Mouse (Mus musculus): ENCODE measurements around the gene Rora. TPM values are rescaled to one million over a fixed set of nuclear protein-coding genes. Genes with fewer than 3 reads are reported as not detected.

Gene Rora
- total and polyA plus RNA-seq, 2 experiments = 11.3 to 30.8 TPM

GRCm38 (mm10) chr9:68866317-68866716, 212.7 kb downstream of the Rora start:
- DNase-seq (ENCODE audit: extremely low read depth, low read depth, low spot score) = no peak
- no peak overlapping the region for H3K27ac ChIP-seq (replicated peaks; ENCODE audit: insufficient read depth, low read depth, low read length)
- no peak for TF ChIP-seq CTCF (IDR thresholded peaks at IDR 0.05; ENCODE audit: low read depth, low read length)
- no peak for TF ChIP-seq POLR2A (IDR thresholded peaks at IDR 0.05; ENCODE audit: extremely low read depth, insufficient read depth, low read length)
- no peaks in the 10 kb centered on the region for H3K79me2 ChIP-seq (ENCODE audit: control insufficient read depth, insufficient read depth, low read length)
- H3K4me1 ChIP-seq (ENCODE audit: control insufficient read depth, insufficient read depth, low read length) = no peaks in the 10 kb centered on the region; the same call in 1 of the 2 replicates
- no peaks in the 10 kb centered on the region for H3K36me3 ChIP-seq (ENCODE audit: control insufficient read depth, insufficient read depth, low read length)
- H3K27me3 ChIP-seq (ENCODE audit: control insufficient read depth, insufficient read depth, low read length) = no peaks in the 10 kb centered on the region
- no peak overlapping the region for H3K4me3 ChIP-seq (ENCODE audit: insufficient read depth, low read depth, low read length)
- H3K9ac ChIP-seq (ENCODE audit: low read depth, low read length) = no peak overlapping the region
- WGBS = 89% methylated on average over 4 of the region's 4 CpGs

GRCm38 (mm10) chr9:68873838-68874237, 220.3 kb downstream of the Rora start:
- no peaks in the 10 kb centered on the region for H3K36me3 ChIP-seq (ENCODE audit: control insufficient read depth, insufficient read depth, low read length)
- no peak overlapping the region for H3K27ac ChIP-seq (replicated peaks; ENCODE audit: insufficient read depth, low read depth, low read length)
- 89% methylated on average over 4 of the region's 4 CpGs for WGBS
- no peak for TF ChIP-seq CTCF (IDR thresholded peaks at IDR 0.05; ENCODE audit: low read depth, low read length)
- no peak for TF ChIP-seq POLR2A (IDR thresholded peaks at IDR 0.05; ENCODE audit: extremely low read depth, insufficient read depth, low read length)
- no peak overlapping the region for H3K4me3 ChIP-seq (ENCODE audit: insufficient read depth, low read depth, low read length)
- H3K4me1 ChIP-seq (ENCODE audit: control insufficient read depth, insufficient read depth, low read length) = no peaks in the 10 kb centered on the region
- H3K79me2 ChIP-seq (ENCODE audit: control insufficient read depth, insufficient read depth, low read length) = no peaks in the 10 kb centered on the region
- H3K27me3 ChIP-seq (ENCODE audit: control insufficient read depth, insufficient read depth, low read length) = no peaks in the 10 kb centered on the region
- no peak for DNase-seq (ENCODE audit: extremely low read depth, low read depth, low spot score)
- no peak overlapping the region for H3K9ac ChIP-seq (ENCODE audit: low read depth, low read length)

- DNase-seq (ENCODE audit: extremely low read depth, low read depth, low spot score) = no peak
- no peak for TF ChIP-seq POLR2A (IDR thresholded peaks at IDR 0.05; ENCODE audit: extremely low read depth, insufficient read depth, low read length)
- TF ChIP-seq CTCF (IDR thresholded peaks at IDR 0.05; ENCODE audit: low read depth, low read length) = no peak
- H3K4me1 ChIP-seq (ENCODE audit: control insufficient read depth, insufficient read depth, low read length) = no peaks in the 10 kb centered on the region
- H3K79me2 ChIP-seq (ENCODE audit: control insufficient read depth, insufficient read depth, low read length) = no peaks in the 10 kb centered on the region
- no peak overlapping the region for H3K27ac ChIP-seq (replicated peaks; ENCODE audit: insufficient read depth, low read depth, low read length)
- H3K36me3 ChIP-seq (ENCODE audit: control insufficient read depth, insufficient read depth, low read length) = no peaks in the 10 kb centered on the region
- H3K4me3 ChIP-seq (ENCODE audit: insufficient read depth, low read depth, low read length) = no peak overlapping the region
- H3K27me3 ChIP-seq (ENCODE audit: control insufficient read depth, insufficient read depth, low read length) = no peaks in the 10 kb centered on the region
- no peak overlapping the region for H3K9ac ChIP-seq (ENCODE audit: low read depth, low read length)
- 94% methylated on average over 2 of the region's 2 CpGs for WGBS
Observed at GRCm38 (mm10) chr9:68874544-68874943, 221.0 kb downstream of the Rora start.

GRCm38 (mm10) chr9:68875791-68876190, 222.2 kb downstream of the Rora start:
- Histone ChIP-seq H3K36me3 (ENCODE audit: control insufficient read depth, insufficient read depth, low read length) (no peaks in the 10 kb centered on the region), H3K27me3 (ENCODE audit: control insufficient read depth, insufficient read depth, low read length) (no peaks in the 10 kb centered on the region), H3K4me3 (ENCODE audit: insufficient read depth, low read depth, low read length) (no peak overlapping the region), H3K4me1 (ENCODE audit: control insufficient read depth, insufficient read depth, low read length) (no peaks in the 10 kb centered on the region), H3K9ac (ENCODE audit: low read depth, low read length) (no peak overlapping the region), H3K79me2 (ENCODE audit: control insufficient read depth, insufficient read depth, low read length) (no peaks in the 10 kb centered on the region), H3K27ac (replicated peaks; ENCODE audit: insufficient read depth, low read depth, low read length) (no peak overlapping the region)
- DNase-seq (ENCODE audit: extremely low read depth, low read depth, low spot score) = no peak
- TF ChIP-seq CTCF (IDR thresholded peaks at IDR 0.05; ENCODE audit: low read depth, low read length) = no peak
- no peak for TF ChIP-seq POLR2A (IDR thresholded peaks at IDR 0.05; ENCODE audit: extremely low read depth, insufficient read depth, low read length)
- WGBS = 96% methylated on average over 2 of the region's 2 CpGs

- Histone ChIP-seq H3K27ac (replicated peaks; ENCODE audit: insufficient read depth, low read depth, low read length) (no peak overlapping the region), H3K36me3 (ENCODE audit: control insufficient read depth, insufficient read depth, low read length) (no peaks in the 10 kb centered on the region), H3K9ac (ENCODE audit: low read depth, low read length) (no peak overlapping the region), H3K79me2 (ENCODE audit: control insufficient read depth, insufficient read depth, low read length) (no peaks in the 10 kb centered on the region), H3K4me3 (ENCODE audit: insufficient read depth, low read depth, low read length) (no peak overlapping the region), H3K27me3 (ENCODE audit: control insufficient read depth, insufficient read depth, low read length) (no peaks in the 10 kb centered on the region), H3K4me1 (ENCODE audit: control insufficient read depth, insufficient read depth, low read length) (peaks cover 3% of the 10 kb centered on the region)
- TF ChIP-seq CTCF (IDR thresholded peaks at IDR 0.05; ENCODE audit: low read depth, low read length) (no peak), POLR2A (IDR thresholded peaks at IDR 0.05; ENCODE audit: extremely low read depth, insufficient read depth, low read length) (no peak)
- no peak for DNase-seq (ENCODE audit: extremely low read depth, low read depth, low spot score)
- 92% methylated on average over 2 of the region's 2 CpGs for WGBS
Observed at GRCm38 (mm10) chr9:68876289-68876688, 222.7 kb downstream of the Rora start.

GRCm38 (mm10) chr9:68881896-68882295, 228.3 kb downstream of the Rora start:
- H3K27ac ChIP-seq (replicated peaks; ENCODE audit: insufficient read depth, low read depth, low read length) = peak overlapping the region; percentile 49
- WGBS = 26% methylated on average over 6 of the region's 6 CpGs
- H3K4me3 ChIP-seq (ENCODE audit: insufficient read depth, low read depth, low read length) = no peak overlapping the region
- TF ChIP-seq CTCF (IDR thresholded peaks at IDR 0.05; ENCODE audit: low read depth, low read length) (no peak), POLR2A (IDR thresholded peaks at IDR 0.05; ENCODE audit: extremely low read depth, insufficient read depth, low read length) (no peak)
- H3K36me3 ChIP-seq (ENCODE audit: control insufficient read depth, insufficient read depth, low read length) = no peaks in the 10 kb centered on the region
- H3K27me3 ChIP-seq (ENCODE audit: control insufficient read depth, insufficient read depth, low read length) = no peaks in the 10 kb centered on the region
- peak; percentile 79 for DNase-seq (ENCODE audit: extremely low read depth, low read depth, low spot score)
- H3K4me1 ChIP-seq (ENCODE audit: control insufficient read depth, insufficient read depth, low read length) = peaks cover 19% of the 10 kb centered on the region
- H3K9ac ChIP-seq (ENCODE audit: low read depth, low read length) = no peak overlapping the region
- no peaks in the 10 kb centered on the region for H3K79me2 ChIP-seq (ENCODE audit: control insufficient read depth, insufficient read depth, low read length)
